Mouse (Mus musculus) CD4-positive helper T cell, adult 2 months (primary cell): ENCODE results near the gene Syap1.

ENCODE experiments used
- DNase-seq: peaks from one replicate; pipeline ENCODE4 v3.0.0-alpha.2; 2012; ENCODE audit warnings: low read depth, missing footprints, low spot score

Gene Syap1

DNA sequence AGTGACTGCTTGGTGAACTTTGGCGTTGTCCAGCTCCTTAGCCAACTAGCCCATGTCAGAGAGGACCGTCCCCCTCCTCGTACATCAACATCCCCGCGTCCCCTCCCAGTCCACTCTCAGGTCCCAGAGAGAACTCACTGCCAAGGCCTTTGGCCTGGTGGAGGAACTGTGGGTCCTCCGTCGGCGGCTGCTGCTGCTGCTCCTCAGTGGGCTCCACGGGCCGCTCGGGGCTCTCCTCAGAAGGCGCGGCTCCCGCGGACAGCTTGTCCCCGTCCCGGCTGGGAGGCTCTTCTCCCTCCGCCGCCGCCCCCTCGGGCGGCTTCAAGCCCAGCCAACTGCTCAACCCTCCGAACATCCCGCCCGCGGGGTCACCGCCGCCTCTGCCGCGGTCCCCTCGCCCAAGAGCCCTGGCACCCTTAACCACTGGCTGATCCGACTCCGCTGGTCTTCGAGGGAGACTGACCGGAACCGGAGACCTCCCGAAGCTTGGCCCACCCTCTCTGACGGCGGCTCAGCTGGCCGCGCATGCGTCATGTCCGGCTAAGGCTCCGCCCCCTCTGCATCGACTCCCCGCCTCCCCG lies at the start of gene Syap1:
Gene Syap1, minus strand, starts transcription at position 517 of the 581 bp plus-strand sequence.
- peak; percentile 84 for DNase-seq

DNA sequence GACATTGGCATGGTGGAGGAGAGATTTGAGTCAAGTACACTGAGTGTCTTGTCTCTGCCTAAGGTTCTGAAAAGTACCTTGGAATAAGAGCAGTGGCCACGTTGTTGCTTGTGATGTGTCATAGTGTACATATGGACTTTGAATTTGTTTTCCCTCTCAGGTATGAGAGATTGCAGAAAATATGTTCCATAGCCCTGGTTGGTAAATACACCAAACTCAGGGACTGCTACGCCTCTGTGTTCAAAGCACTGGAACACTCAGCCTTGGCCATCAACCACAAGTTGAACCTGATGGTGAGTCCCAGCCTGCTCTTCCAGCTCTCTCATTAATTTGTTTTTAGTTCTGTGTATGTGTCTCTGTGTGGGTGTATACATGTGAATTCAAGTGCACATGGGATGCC lies 43.2 kb upstream of the Syap1 start:
- no peak for DNase-seq

DNA sequence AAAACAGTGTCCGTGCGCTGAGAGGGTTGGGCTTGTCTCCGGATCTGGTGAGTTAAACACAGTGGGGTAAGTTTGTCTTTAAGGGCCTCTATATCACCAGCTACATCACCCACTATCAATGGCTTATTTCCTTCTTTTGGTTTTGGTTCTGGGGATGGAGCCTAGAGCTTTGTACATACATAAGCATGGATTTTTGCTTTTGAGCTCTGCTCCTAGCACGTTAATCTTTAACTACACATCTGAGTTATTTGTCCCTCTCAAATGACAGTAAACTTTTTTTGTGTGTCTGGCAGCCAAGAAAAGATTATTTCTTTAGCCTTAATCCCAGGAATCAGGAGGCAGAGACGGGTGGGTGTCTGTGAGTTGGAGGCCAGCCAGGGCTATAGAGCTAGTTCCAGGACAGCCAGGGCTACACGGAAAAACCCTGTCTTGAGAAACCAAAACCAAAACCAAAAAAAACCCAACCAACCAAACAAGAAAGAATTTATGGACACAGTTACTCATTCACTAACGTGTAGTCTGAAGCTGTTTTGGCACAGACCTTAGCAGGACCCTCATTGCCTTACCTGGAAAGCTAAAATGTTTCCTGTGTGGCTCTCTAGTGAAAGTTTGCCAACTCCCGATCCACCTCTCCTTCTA lies 33.4 kb upstream of the Syap1 start:
- DNase-seq: no peak

DNA sequence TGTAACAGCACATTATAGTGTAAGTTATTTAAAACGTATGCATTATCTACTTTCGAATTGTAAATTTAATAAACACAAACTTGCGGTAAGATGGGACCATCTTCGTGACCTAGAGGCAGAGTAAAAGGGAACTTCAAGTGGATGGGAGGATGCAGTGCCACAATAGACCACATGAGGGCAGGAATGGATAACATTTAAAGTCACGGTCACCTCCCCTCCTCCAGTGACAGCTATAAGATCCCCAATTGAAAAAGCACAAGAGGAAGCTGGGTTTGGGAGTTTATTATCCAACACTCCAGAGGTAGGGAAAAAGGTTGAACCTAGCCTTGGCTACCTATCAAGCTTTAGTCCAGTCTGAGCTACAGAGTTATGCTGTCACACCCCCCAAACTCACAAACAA lies 27.4 kb upstream of the Syap1 start:
- DNase-seq: peak; percentile 46

DNA sequence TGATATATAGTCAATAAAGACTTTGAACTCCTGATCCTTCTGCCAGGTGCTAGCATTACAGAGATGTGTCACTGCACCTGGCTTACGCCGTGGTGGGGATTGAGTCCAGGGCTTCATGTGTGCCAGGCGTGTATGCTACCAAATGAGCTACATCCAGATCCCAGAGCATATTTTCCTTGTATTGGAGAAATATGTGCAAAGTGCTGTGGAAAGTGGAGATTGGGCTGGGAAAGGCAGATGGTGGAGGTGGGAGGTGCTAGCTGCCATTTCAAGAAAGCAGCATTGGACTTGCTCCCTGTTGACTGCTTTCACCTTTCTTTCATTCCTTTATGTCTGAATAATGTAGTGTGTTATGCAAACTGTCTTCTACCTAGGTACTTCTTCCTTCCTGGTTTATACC lies 25.4 kb upstream of the Syap1 start:
- no peak for DNase-seq

DNA sequence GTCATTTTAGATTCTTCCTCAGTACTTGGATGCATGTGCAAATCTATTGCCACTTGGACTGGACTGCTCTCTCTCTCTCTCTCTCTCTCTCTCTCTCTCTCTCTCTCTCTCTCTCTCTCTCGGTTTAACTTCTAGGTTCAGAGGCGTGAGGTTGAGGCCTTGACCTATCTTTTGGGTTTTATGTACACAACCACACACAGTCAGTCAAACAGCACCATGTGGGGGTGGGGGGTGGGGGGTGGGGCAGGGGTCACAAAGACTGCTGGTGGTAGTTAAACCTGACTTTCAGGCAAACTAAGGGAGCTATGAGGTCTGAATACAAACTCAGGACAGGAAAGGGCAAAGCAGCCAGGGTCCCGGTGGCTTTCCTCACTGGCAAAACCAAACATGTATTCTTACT lies 19.3 kb upstream of the Syap1 start:
- no peak for DNase-seq

DNA sequence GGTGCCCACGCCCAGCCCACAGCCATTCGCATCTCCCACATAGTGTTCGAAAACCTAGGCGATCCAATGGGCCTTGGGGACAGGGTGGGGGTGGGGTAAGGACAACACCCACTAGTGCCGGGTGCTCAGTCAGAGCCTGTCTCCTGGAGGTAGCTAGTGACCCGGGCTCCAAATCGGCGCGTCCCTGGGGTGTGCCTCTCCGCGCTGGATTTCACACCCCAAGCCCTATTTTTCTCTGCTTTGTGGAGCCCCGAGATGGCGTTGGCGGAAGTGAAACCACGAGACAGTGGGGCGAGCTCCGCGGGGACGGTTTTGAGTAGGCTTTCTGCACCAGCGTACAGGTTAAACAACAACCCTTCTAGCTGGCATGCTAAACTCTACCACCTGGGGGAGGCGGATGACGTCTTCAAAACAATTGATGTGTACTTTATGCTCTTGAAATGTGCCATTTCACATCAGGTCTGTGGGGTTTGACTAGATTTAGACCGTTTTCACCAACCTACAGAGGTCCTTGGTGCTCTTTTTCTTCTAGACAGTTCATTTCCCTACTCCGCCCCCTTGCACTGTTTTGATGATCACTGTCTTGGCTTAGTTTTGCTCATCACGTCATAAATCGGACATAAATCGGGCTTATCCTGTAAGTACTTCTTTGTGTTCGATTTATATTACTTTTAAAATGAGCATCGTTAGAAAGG lies 13.9 kb upstream of the Syap1 start:
- DNase-seq: peak; percentile 87

DNA sequence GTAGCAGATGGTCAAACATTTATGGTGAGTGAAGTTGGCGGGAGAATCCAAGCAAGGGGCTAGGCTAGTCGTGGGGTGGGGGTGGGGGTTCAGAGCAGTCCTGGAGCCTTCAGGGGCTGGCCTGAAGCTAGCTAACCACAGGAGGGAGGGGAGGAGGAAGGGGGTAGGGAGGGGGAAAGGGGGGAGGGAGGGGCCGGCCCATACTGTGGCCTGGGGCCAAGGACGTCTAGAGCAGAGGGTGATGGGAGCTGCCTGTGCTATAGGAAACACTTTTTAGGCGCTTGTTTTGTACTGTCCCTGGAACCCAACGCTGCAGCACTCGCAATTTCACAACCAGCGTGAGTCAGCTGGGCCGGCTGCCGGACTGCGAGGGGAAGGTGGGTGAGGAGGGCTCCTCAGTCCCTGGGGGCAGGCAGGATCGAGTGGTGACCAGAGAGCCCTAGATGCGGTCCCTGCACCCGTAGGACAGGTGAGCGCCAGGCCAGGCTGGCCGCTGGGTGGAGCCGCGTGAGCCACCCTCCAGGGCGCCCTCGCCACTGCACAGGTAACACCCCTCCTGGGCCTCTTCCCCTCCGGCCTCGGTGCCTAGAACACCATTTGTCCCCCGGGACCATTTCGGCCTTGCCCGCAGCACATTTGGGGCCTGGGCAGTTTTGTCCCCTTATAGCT lies 13.3 kb upstream of the Syap1 start:
- peak; percentile 41 for DNase-seq

DNA sequence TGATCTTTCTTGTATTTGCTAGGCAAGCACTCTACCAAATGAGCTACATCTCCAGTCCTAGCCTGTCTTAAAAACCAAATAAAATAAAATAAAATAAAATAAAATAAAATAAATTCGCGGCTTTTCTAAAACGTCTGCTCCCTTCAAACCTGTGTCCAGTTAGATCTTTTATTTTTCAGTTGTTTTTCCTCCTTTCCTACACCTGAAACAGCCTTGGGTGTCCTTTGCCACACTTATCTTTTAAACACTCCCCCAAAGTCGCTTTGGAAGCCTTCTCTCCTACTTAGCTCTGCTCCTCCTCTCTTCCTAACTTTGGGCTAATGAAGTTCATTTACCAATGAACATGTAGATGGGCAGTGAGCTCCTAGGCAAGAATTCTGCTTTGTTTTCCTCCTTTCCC lies 12.7 kb upstream of the Syap1 start, which contains the start of gene Ctps2:
Gene Ctps2, plus strand, starts transcription at position 301 of the 400 bp plus-strand sequence.
- DNase-seq: no peak

DNA sequence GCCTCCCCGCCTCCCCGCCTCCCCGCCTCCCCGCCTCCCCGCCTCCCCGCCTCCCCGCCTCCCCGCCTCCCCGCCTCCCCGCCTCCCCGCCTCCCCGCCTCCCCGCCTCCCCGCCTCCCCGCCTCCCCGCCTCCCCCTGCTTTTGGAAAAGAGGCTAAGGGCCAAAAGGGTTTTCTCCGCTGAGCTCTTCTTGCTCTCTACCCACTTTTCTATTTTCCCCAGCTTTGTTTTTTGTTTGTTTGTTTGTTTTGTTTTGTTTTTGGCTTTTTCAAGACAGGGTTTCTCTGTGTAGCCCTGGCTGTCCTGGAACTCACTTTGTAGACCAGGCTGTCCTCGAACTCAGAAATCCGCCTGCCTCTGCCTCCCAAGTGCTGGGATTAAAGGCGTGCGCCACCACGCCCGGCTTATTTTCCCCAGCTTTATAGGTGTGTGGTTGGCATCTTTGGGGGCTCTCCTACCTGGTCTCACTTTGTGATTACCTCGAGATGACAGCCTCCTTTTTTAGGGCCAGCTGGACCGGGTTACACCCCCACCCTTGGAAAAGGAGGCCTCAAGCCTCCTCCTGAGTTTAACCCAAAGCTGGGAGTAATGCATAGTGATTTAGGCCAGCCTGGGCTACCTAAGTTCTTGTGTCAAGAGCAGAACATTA lies 452 bp upstream of the Syap1 start:
- DNase-seq: peak; percentile 18

DNA sequence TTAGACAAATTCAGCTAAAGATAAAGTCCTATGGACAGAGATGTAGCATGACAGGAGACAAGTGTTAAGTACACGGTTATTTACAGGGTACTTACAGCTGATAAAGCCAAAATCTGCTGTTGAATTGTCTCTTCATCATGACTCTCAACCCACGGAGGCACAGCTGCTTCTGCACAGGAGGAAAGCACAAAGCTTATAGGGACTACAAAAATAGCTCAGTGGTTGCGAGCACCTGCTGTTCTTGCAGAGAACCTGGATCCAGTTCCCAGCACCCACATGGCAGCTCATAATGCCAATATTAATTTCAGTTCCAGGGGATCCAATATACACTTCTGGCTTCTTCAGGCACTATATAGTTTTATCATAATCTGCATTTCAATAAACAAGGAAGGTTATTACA lies 10.0 kb downstream of the Syap1 start:
- DNase-seq: no peak

DNA sequence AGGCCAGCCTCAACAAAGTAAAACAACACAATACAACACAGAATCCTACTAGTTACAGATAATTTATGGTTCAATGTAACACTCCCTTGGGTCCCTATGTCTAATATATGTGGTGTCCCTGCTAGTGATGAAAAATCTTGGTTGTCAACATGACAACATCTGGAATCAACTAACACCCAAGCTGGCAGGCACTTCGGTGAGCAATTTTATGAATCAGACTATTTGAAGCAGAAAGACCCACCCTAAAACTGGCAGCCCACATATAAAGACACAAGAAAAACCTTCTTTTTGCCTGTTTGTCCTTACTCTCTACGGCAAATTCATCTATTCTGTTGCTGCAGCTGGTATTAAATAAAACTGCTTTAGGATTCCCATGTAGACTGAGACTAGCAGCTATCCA lies 14.5 kb downstream of the Syap1 start:
- DNase-seq: no peak

DNA sequence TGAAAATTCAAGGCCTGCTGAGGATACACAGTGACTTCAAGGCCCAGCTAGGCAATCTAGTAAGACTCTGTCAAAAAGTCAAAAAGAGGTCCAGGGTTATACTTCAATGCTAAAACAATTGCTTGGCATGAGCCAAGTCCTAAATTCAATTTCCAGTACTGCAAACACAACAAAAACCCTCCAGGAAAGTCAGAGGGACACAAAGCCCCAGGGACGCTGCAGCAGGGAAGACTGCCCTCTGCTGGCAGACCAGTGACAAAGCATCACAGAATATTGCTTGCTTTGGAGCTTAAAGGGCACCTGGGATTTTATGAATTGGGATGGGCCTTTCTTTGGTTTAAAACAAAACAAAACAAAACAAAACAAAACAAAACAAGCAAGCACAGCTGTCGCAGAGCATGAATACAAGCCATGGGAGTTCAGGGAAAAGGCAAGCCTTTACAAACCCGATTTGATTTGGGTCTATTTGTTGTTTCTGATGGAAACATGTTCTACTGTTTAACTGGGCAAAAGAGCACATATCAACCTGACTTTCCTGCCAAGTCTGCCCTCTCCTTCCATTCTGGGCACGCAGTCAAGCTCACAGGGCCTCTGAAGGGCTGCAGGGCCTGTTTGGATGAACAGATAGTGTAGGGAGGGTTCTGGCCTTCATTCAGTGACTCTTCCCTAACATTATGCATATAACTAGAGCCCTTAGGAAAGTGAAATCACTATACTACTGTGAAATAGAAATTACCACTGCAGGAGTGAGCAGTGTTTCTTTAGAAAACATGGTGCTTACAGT lies 16.3 kb downstream of the Syap1 start:
- peak; percentile 3 for DNase-seq

DNA sequence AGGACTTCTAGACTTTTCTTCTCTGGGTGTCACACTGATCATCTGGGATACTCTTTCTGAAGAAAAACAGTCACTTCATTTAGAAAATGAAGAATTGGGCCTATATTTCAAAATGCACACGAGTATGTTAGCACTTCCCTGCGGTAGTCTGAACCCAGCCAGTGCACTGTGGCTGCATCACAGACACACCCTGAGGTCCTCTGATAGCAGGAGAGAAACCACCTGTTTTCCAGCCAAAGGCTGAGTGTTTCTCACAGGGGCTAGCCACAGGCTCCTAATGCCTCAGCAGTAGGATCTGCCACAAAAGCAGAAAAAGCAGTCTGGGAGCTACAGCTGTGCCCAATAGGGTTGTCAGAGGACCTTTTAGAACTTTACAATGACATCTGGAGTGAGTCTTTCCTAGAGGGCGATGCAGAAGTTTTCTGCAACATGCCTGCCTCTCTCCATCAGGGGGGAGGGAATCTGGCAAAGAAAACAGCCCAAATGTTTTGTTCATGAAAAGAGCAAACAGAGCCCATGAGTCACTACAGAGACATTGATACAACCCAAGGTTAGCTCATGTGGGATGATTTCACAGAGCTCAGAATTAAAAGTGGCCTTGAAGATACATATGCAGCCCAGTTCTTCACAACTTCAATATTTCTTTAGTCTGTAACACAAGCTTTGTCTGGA lies 19.8 kb downstream of the Syap1 start:
- peak; percentile 8 for DNase-seq

DNA sequence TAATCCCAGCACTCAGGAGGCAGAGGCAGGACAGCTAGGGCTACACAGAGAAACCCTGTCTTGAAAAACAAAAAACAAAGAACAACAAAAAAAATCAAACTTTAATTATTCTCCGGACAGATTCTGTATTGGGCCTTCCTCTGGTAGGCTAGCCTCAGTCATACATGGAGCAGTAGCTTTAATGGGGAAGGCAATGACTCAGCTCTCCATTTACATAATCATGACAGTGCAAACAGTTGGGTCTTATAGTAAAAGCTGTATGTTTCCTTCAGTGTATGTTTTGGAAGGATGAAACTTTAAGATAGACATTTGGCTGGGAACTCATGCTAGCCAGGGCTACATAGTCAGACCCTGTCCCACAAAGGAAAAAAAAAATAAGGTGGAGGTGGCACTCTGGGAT lies 39.6 kb downstream of the Syap1 start:
- DNase-seq: no peak

DNA sequence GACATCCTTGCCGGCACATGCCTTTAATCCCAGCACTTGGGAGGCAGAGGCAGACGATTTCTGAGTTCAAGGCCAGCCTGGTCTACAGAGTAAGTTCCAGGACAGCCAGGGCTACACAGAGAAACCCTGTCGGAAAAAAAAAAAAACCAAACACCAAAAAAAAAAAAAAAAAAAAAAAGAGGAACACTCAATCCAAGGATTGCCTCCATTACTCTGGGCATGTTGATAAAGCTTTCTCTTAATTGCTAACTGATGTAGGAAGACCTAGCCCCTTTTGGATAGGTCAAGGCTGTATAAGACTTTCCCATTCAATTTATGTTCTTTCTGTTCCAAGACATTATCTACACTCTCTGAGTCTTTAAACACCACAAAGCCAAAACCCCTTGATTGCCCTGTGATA lies 42.7 kb downstream of the Syap1 start:
- no peak for DNase-seq

DNA sequence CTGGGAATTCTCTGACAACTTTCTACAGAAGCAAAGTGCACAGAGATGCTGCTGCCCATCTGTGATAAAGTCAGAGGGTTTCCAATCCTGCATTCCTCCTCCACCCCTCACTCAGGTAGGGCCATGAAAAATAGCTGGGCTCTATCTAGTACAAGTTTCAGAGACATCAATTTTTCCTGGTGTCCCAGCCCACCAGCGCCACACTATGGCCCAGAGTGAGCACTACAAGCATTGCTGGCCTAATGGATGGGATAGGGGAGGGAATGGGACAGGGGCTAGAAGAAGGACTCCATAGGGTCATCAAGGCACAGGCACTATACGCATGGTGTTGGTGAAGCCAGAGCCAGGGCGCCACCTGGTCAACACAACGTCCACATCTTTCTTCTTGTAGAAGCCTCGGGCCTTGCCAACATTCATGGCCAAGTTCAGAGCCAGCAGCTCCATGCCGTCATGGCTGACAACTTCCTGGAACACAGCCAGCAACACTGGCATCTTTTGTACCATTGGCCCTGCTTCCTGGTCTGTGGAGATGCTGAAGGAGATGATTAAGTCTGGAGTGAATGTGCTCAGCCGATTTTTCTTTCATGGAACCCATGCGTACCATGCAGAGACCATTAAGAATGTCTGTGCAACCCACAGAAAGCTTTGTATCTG lies 43.7 kb downstream of the Syap1 start:
- no peak for DNase-seq

DNA sequence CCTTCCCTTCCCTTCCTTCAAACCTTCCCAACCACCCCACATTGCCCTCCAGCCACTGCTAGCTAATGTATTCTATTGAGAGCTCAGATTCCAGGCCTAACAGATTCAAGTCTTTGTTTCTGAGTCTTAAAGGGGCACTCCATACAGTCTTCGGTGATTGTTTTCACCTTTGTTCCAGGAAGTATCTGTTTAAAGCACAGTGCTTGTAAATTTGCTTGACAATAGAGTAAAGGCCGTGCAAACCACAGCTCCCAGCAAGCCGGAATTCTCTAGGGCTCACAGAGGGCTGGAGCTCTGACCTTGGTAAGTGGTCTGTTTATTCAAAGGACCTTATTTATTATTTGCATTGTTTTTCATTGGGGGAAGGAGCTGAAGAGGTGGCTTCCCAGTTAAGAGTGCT lies 56.1 kb downstream of the Syap1 start:
- DNase-seq: no peak

DNA sequence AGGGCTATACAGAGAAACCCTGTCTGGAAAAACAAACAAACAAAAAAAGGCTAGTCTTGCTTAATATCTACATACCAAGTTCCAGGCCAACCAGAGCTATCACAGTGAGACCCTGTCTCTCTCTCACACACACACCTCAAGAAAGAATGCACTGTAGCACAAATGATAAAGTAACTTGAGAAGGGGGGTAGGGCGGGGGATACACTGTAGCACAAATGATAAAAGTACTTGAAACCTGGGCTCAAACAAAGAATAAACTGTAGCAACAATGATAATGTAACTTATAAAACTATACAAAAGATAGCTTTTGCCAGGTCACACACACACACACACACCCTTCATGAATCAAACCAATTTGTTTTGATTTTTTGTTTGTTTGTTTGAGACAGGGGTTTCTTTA lies 56.7 kb downstream of the Syap1 start:
- DNase-seq: no peak

DNA sequence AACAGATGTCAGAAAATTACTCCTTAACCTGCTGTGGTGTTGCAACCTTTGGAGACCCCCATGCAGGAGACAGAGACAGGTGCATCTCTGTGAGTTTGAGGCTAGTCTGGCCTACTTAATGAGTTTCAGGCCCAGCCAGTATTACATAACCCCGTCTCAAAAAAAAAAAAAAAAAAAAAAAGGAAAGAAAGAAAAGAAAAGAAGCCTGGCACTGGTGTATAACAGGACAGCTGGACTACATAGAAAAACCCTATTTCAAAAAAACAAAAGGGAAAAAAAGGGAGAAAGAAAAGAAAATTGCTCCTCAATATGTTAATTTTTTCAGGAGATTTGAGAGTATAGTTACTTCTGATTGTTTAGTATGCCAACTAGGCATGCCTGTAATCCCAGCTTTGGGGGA lies 57.2 kb downstream of the Syap1 start:
- no peak for DNase-seq
